Mouse (Mus musculus): ENCODE measurements around the gene Gbx2.

GRCm38 (mm10) chr1:89969072-89969713 lies 38.2 kb upstream of the Gbx2 start:
- TF ChIP-seq CTCF (IDR thresholded peaks at IDR 0.05; ENCODE audit: low read depth) (no peak), EP300 (IDR thresholded peaks at IDR 0.05; ENCODE audit: low read depth) (no peak)

All from liver, embryonic 14.5 days (tissue).